Mouse (Mus musculus) C2C12 (cell line): Measurements from ENCODE around the gene Zfp729a. TPM values are rescaled to one million over a fixed set of nuclear protein-coding genes. Genes with fewer than 3 reads are reported as not detected.
"Not testable (repeated sequence)": the region's sequence is repeated elsewhere in the genome, so short reads cannot be mapped to it uniquely, and the experiment has no call there.

Source experiments
- H3K27me3 ChIP-seq: one replicate; pipeline ENCODE4 v1.6.1; 2011; ENCODE audit not compliant: control insufficient read depth, insufficient read depth, insufficient read length
- H3K36me3 ChIP-seq: one replicate; pipeline ENCODE4 v1.6.1; 2011; ENCODE audit not compliant: control insufficient read depth, insufficient read depth
- H3K4me3 ChIP-seq: one replicate; pipeline ENCODE4 v1.5.1; 2011; ENCODE audit warnings: mild to moderate bottlenecking, control low read depth; ENCODE audit not compliant: poor library complexity, insufficient read depth, severe bottlenecking
- H3K79me2 ChIP-seq: one replicate; pipeline ENCODE4 v1.6.1; 2011; ENCODE audit not compliant: control insufficient read depth, insufficient read depth
- H3K79me3 ChIP-seq: one replicate; pipeline ENCODE4 v1.6.1; 2011; ENCODE audit warnings: low read depth, control low read depth
- H3ac ChIP-seq: one replicate; pipeline ENCODE3; 2011; ENCODE audit warnings: low read depth; ENCODE audit not compliant: control insufficient read depth, insufficient read length
- CEBPB ChIP-seq: IDR thresholded peaks from one replicate; pipeline ENCODE4 v1.6.1; 2011; ENCODE audit warnings: low read depth, mild to moderate bottlenecking, control low read depth, moderate library complexity
- CTCF ChIP-seq: IDR thresholded peaks from one replicate; pipeline ENCODE4 v1.5.1; 2011; ENCODE audit not compliant: control insufficient read depth, insufficient read depth, insufficient read length
- FOSL1 ChIP-seq: IDR thresholded peaks from one replicate; pipeline ENCODE4 v1.8.0; 2011; ENCODE audit warnings: mild to moderate bottlenecking, low read length; ENCODE audit not compliant: poor library complexity, insufficient read depth, severe bottlenecking
- MAX ChIP-seq: IDR thresholded peaks from one replicate; pipeline ENCODE4 v1.6.1; 2011; ENCODE audit warnings: mild to moderate bottlenecking, control low read depth
- MYOD1 ChIP-seq: IDR thresholded peaks from one replicate; pipeline ENCODE4 v1.6.1; 2011; ENCODE audit warnings: low read depth; ENCODE audit not compliant: control insufficient read depth, insufficient read length
- MYOG ChIP-seq: IDR thresholded peaks from one replicate; pipeline ENCODE4 v1.6.1; 2011; ENCODE audit not compliant: control insufficient read depth, insufficient read length; ENCODE audit errors: extremely low read depth
- USF1 ChIP-seq: IDR thresholded peaks from one replicate; pipeline ENCODE4 v1.6.1; 2011; ENCODE audit warnings: low read depth, mild to moderate bottlenecking, control low read depth, moderate library complexity
- long read RNA-seq, 2 experiments: library from polyadenylated mRNA; unstranded; transcript quantifications; one replicate each; pipeline ENCODE4 v2.0.0; 2019 to 2020
- polyA plus RNA-seq: library from polyadenylated mRNA; unstranded; fragments of >200 nt; fragmentation: generic; extraction: Trizol; gene quantifications from one replicate; pipeline ENCODE4 v1.2.1, GENCODE M21; 2012; ENCODE audit warnings: missing spikeins

Zfp729a gene
- polyA plus RNA-seq, result 0.68 TPM
- long read RNA-seq, experiment 1, partial matches to known transcripts, result 0 of 2 reads
- long read RNA-seq, experiment 1, other reads (novel, unspliced or antisense), result 2 of 2 reads
- long read RNA-seq, experiment 2, full-length matches to known transcripts, result 3 of 11 reads
- long read RNA-seq, experiment 2, partial matches to known transcripts, result 0 of 11 reads
- long read RNA-seq, experiment 2, other reads (novel, unspliced or antisense), result 8 of 11 reads

DNA sequence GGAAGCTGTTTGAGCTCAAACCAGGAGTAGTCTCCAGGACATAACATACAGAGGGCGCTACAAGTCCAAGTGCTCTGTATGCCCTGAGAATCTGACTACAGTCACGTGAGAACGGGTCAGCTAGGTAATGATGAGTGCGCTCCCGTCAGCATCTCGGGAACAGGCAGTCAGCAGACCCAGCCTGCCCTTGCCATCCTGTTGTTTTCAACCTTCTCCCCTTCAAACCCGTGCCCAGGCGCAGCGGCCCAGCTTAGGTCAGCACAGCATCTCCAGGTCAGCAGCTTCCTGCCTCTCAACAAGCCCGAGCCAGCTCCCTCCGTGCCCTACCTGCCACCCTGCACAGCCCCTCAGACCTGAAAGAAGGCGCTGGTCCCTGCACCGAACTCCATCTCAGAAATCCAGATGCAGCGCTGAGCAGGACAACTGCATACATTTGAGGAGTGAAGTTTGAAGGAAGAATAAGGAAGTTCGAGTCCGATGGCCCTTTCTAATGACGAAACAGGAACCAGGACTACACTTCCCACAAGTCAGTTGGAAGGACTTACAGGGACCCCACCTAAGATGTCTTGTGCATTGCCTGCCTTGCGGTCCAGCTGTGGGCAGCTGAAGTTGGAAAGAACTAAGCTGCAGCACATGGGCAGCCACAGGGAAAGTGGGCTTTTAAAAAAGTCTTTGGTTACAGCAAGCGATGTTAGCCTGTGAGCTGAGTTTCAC, at the start of gene Zfp729a, which contains the start of gene Gm49345:
Gene Zfp729a (minus strand): TSS at position 498 of the 714 bp plus-strand sequence.
Gene Gm49345 (minus strand): TSS at position 476 of the 714 bp plus-strand sequence.
- H3K36me3 ChIP-seq, result no peaks in the 10 kb centered on the region
- H3K4me3 ChIP-seq, result peak within 1 kb of the TSS; percentile 38
- H3K79me2 ChIP-seq, result peaks cover 9% of the 10 kb centered on the region
- no peaks in the 10 kb centered on the region for H3K79me3 ChIP-seq
- TF ChIP-seq FOSL1 (no peak), MAX (peak; percentile 92), USF1 (peak; percentile 69), CEBPB (no peak), MYOD1 (no peak), MYOG (no peak), CTCF (no peak)
- peak within 1 kb of the TSS; percentile 81 for H3ac ChIP-seq
- H3K27me3 ChIP-seq, result no peaks in the 10 kb centered on the region

- TF ChIP-seq FOSL1 (no peak), CEBPB (no peak), MAX (no peak), USF1 (no peak), MYOD1 (no peak), MYOG (no peak), CTCF (no peak)
- Histone ChIP-seq H3K27me3 (no peaks in the 10 kb centered on the region), H3K79me3 (no peaks in the 10 kb centered on the region), H3K36me3 (no peaks in the 10 kb centered on the region), H3K4me3 (no peak within 1 kb of the TSS), H3ac (no peak within 1 kb of the TSS), H3K79me2 (no peaks in the 10 kb centered on the region)
Observed at GRCm38 (mm10) chr13:67686971-67687370, 49.4 kb upstream of the Zfp729a start, which contains the start of gene Zfp738. Gene Zfp738 (minus strand): TSS chr13:67687071.

- H3ac ChIP-seq, H3K4me3 ChIP-seq, H3K79me2 ChIP-seq, H3K79me3 ChIP-seq, H3K36me3 ChIP-seq, H3K27me3 ChIP-seq: not testable (repeated sequence)
Observed at GRCm38 (mm10) chr13:67683841-67684240, 46.2 kb upstream of the Zfp729a start.

DNA sequence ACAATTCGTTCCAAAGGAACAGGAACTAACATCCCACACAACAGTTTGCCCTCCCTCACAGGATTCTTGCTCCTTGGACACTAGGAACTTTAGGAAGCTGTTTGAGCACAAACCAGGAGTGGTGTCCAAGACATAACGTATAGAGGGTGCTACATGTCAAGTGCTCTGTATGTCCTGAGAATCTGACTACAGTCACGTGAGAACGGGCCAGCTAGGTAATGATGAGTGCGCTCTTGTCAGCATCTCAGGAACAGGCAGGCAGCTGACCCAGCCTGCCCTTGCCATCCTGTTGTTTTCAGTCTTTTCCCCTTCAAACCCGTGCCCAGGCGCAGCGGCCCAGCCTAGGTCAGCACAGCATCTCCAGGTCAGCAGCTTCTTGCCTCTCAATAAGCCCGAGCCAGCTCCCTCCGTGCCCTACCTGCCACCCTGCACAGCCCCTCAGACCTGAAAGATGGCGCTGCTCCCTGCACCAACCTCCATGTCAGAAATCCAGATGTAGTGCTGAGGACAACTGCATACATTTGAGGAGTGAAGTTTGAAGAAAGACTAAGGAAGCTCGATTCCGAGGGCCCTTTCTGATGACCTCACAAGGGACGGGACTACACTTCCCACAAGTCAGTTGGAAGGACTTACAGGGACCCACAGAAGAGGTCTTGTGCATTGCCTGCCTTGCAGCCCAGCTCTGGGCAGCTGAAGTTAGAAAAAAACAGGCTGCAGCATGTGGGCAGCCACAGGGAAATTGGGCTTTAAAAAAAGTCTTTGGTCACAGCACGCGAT, 45.6 kb upstream of the Zfp729a start:
- H3K79me3 ChIP-seq, H3K27me3 ChIP-seq, H3K36me3 ChIP-seq, H3K79me2 ChIP-seq: not testable (repeated sequence)
- Histone ChIP-seq H3K4me3 (peak overlapping the region; percentile 37), H3ac (peak overlapping the region; percentile 67)
- TF ChIP-seq MAX, result peak; percentile 97
- TF ChIP-seq USF1, result peak; percentile 42

DNA sequence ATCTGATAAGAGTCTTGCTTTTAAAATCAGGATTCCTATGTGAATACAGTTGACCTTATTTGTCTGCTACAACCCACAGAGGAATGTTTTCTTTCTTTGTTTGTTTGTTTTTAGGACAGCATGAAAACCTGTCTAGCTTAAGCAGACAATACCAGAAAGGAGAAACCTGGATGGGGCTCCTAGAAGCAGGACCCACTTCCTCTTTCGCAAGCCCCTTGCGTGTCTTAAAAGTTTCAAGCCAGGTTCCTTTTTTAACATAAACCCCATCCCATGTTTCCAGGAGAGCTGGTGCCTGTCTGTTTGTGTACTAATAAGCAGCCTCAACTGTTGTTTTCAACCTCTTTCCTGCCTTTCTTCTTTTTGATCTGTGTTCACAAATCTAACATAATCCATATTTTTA, 37.3 kb upstream of the Zfp729a start:
- Histone ChIP-seq H3K79me2 (no peaks in the 10 kb centered on the region), H3K4me3 (no peak overlapping the region), H3ac (no peak overlapping the region), H3K36me3 (no peaks in the 10 kb centered on the region), H3K27me3 (no peaks in the 10 kb centered on the region), H3K79me3 (no peaks in the 10 kb centered on the region)
- TF ChIP-seq CEBPB, result no peak
- TF ChIP-seq MYOG, result no peak
- TF ChIP-seq USF1, result no peak
- TF ChIP-seq MAX, result no peak
- TF ChIP-seq CTCF, result no peak
- TF ChIP-seq MYOD1, result no peak
- no peak for TF ChIP-seq FOSL1

GRCm38 (mm10) chr13:67652496-67652895, 14.9 kb upstream of the Zfp729a start:
- Histone ChIP-seq H3K36me3 (no peaks in the 10 kb centered on the region), H3K79me2 (no peaks in the 10 kb centered on the region), H3K79me3 (no peaks in the 10 kb centered on the region), H3K27me3 (no peaks in the 10 kb centered on the region), H3ac (no peak overlapping the region), H3K4me3 (no peak overlapping the region)
- TF ChIP-seq USF1 (no peak), CTCF (no peak), FOSL1 (no peak), MYOG (no peak), MYOD1 (no peak), CEBPB (no peak), MAX (no peak)
